Mouse (Mus musculus): ENCODE results near the gene Gamt.
A peak's percentile ranks its signal among the peaks of the same experiment; 100 is the strongest.

Gamt gene

GRCm38 (mm10) chr10:80260642-80261584 is at the start of gene Gamt, which contains the start of gene Dazap1:
Gamt (minus strand) TSS chr10:80261012.
Dazap1 (plus strand) TSS chr10:80261486.
- DNase-seq (ENCODE audit: low read depth, low spot score), result peak; percentile 93

GRCm38 (mm10) chr10:80304862-80305261 is 44.0 kb upstream of the Gamt start:
- no peak for DNase-seq (ENCODE audit: low read depth, low spot score)

- DNase-seq (ENCODE audit: low read depth, low spot score), result no peak
Measured at GRCm38 (mm10) chr10:80304458-80304857, 43.6 kb upstream of the Gamt start.

- no peak for DNase-seq (ENCODE audit: low read depth, low spot score)
Measured at GRCm38 (mm10) chr10:80302471-80302881, 41.7 kb upstream of the Gamt start.

GRCm38 (mm10) chr10:80302082-80302355 is 41.2 kb upstream of the Gamt start:
- DNase-seq (ENCODE audit: low read depth, low spot score), result no peak

GRCm38 (mm10) chr10:80301256-80302081 is 40.7 kb upstream of the Gamt start:
- no peak for DNase-seq (ENCODE audit: low read depth, low spot score)

GRCm38 (mm10) chr10:80300672-80301181 is 39.9 kb upstream of the Gamt start:
- no peak for DNase-seq (ENCODE audit: low read depth, low spot score)

GRCm38 (mm10) chr10:80299824-80300223 is 39.0 kb upstream of the Gamt start:
- DNase-seq (ENCODE audit: low read depth, low spot score), result no peak

- no peak for DNase-seq (ENCODE audit: low read depth, low spot score)
Measured at GRCm38 (mm10) chr10:80299301-80299700, 38.5 kb upstream of the Gamt start.

- peak; percentile 67 for DNase-seq (ENCODE audit: low read depth, low spot score)
Measured at GRCm38 (mm10) chr10:80298571-80299281, 37.9 kb upstream of the Gamt start.

- no peak for DNase-seq (ENCODE audit: low read depth, low spot score)
Measured at GRCm38 (mm10) chr10:80297526-80298133, 36.8 kb upstream of the Gamt start.

- DNase-seq (ENCODE audit: low read depth, low spot score), result no peak
Measured at GRCm38 (mm10) chr10:80296824-80297223, 36.0 kb upstream of the Gamt start.

- DNase-seq (ENCODE audit: low read depth, low spot score), result peak; percentile 63
Measured at GRCm38 (mm10) chr10:80295618-80296425, 35.0 kb upstream of the Gamt start, which contains the start of gene Apc2. Apc2 (plus strand) TSS chr10:80295977.

- no peak for DNase-seq (ENCODE audit: low read depth, low spot score)
Measured at GRCm38 (mm10) chr10:80294788-80295303, 34.0 kb upstream of the Gamt start.

GRCm38 (mm10) chr10:80294311-80294710 is 33.5 kb upstream of the Gamt start:
- DNase-seq (ENCODE audit: low read depth, low spot score), result no peak

- no peak for DNase-seq (ENCODE audit: low read depth, low spot score)
Measured at GRCm38 (mm10) chr10:80293325-80293724, 32.5 kb upstream of the Gamt start.

- peak; percentile 95 for DNase-seq (ENCODE audit: low read depth, low spot score)
Measured at GRCm38 (mm10) chr10:80292251-80293146, 31.7 kb upstream of the Gamt start, which contains the start of gene Rps15. Rps15 (plus strand) TSS chr10:80292453.

GRCm38 (mm10) chr10:80288657-80289056 is 27.8 kb upstream of the Gamt start:
- DNase-seq (ENCODE audit: low read depth, low spot score), result no peak

- no peak for DNase-seq (ENCODE audit: low read depth, low spot score)
Measured at GRCm38 (mm10) chr10:80288097-80288496, 27.3 kb upstream of the Gamt start.
